Mouse (Mus musculus): ENCODE measurements around the gene Tedc2.

- no peak for TF ChIP-seq CTCF (conservative IDR thresholded peaks at IDR 0.05 in 1 of 2, IDR thresholded peaks at IDR 0.05 in 1 of 2; ENCODE audit: low read depth in 2 of 2, low read length in 2 of 2)
- no peak for TF ChIP-seq BHLHE40 (IDR thresholded peaks at IDR 0.05; ENCODE audit: low read depth, low read length)
- TF ChIP-seq RAD21 (IDR thresholded peaks at IDR 0.05; ENCODE audit: low read depth, low read length) = no peak
Measured at GRCm38 (mm10) chr17:24225851-24226250, 5.2 kb upstream of the Tedc2 start.

All from CH12.LX (cell line).